Comparison of ENCODE assay signal across 18 mouse cellular contexts in the genomic region with DNA sequence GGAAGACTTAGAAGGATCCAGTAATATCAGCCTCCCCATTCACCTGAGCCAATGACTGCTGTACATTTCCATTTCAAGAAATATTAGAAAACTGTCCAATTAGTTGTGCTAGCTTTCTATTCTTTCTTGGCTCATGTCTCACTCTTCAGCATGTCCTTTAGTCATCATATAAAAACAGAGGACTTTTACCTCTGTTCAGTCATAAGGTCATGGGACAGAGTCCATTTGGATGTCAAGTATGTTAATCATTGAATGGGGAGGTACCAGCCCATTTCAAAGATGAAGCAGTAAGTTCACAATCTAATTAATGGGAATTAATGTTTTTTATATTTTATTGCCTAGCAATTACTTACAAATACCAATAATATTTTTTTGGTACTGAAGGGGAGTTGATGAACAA.
"Had no signal": no experiment of that assay in that cellular context is flagged by ENCODE, and none has a peak within 500 bp of the region (broad histone marks: within the 10 kb centered on the region; RNA-seq: fewer than 3 reads in every experiment).

No protein-coding gene starts in this region.

- H3K4me3 ChIP-seq: midbrain, embryonic 10.5 days; midbrain, embryonic 12.5 days; myocyte; neural tube, embryonic 13.5 days; neural tube, embryonic 15.5 days had no signal

- H3K9ac ChIP-seq: lung, embryonic 14.5 days; midbrain, embryonic 12.5 days; neural tube, embryonic 13.5 days; neural tube, embryonic 15.5 days had no signal

- DNase-seq: lung, embryonic 14.5 days; lung, postnatal 10 days; lung, postnatal 4 days; midbrain, embryonic 14.5 days; retina, postnatal 1 day; right cerebral cortex, adult 18-20 months; right cerebral cortex, postnatal 25 days; right cerebral cortex, postnatal 4 days; spleen, adult 18-20 months; thymus, adult 18-20 months; thymus, postnatal 14 days; thymus, postnatal 36 days had no signal

- H3K36me3 ChIP-seq: midbrain, embryonic 10.5 days; midbrain, embryonic 12.5 days; neural tube, embryonic 13.5 days; neural tube, embryonic 15.5 days had no signal

- H3K4me1 ChIP-seq: midbrain, embryonic 10.5 days; midbrain, embryonic 12.5 days; neural tube, embryonic 13.5 days; neural tube, embryonic 15.5 days had no signal

- H3K27me3 ChIP-seq: midbrain, embryonic 12.5 days; neural tube, embryonic 13.5 days; neural tube, embryonic 15.5 days had no signal

- H3K4me2 ChIP-seq: lung, embryonic 14.5 days; midbrain, embryonic 12.5 days; neural tube, embryonic 13.5 days; neural tube, embryonic 15.5 days had no signal

- H3K9me3 ChIP-seq: midbrain, embryonic 10.5 days; midbrain, embryonic 12.5 days; neural tube, embryonic 13.5 days; neural tube, embryonic 15.5 days had no signal

- H3K27ac ChIP-seq: midbrain, embryonic 10.5 days; midbrain, embryonic 12.5 days; neural tube, embryonic 13.5 days; neural tube, embryonic 15.5 days had no signal

- ATAC-seq: midbrain, embryonic 16.5 days had no signal
